Mouse (Mus musculus) right cerebral cortex, postnatal 25 days (tissue): ENCODE measurements around the gene Nrip1.

Experiments used
- DNase-seq: peaks from one replicate; pipeline ENCODE4 v3.0.0; 2022

Gene Nrip1

DNA sequence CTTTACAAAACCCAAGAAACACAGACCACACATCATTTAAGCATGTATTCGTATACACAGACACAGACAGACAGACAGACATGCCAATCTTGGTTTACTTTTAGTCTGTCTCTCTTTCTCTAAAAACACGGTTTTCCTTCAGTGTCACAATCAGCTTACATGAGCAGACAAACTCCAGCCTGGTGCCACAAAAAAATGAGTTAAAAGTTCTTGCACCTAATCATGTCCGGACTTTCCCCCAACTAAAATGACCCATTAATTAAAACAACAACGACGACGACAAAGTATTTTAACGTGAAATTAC, 2.1 kb downstream of the Nrip1 start:
- no peak for DNase-seq

DNA sequence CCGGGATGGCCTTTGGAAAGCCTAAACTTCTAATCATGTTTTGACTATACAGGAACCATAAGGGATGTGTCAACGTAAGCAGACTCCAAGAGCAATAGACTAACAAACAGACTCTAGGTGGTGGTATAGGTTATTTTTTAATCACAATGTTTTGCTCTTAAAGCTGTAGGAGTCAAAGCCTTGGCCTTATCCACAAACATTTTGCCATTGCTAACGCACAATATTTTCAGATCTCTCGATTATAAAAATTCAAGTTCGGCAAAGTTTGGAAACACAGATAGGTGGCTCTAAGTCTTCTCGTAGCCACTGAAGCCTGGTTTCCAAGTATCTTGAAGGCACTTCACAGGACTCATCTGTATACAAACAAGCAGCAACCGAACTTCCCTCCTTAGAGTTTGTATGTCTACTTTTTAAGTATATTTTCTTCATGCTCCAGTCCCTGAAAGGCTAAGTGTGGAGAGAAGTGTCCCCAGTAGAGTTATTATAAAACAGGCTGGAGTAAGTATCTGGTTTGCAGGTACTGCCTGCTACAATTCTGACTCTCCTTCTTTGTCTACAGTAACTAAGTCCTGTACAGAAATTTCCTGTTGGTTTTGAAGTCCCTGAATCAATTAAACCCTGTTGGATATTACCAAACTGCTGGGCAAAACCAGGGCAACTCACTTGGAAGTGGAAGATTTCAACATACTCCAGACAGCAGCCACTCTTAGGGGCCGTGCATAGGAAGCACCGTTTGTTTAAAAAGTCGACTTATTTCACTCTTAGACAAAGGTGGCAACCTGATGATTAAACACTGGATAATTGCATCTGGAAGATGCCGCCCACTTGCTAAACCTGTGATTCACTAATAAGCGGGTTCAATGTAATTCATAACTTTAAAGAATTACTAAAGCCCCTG, 2.7 kb downstream of the Nrip1 start:
- no peak for DNase-seq

- no peak for DNase-seq
These were observed 3.4 kb downstream of the Nrip1 start for GRCm38 (mm10) chr16:76370041-76370715.

DNA sequence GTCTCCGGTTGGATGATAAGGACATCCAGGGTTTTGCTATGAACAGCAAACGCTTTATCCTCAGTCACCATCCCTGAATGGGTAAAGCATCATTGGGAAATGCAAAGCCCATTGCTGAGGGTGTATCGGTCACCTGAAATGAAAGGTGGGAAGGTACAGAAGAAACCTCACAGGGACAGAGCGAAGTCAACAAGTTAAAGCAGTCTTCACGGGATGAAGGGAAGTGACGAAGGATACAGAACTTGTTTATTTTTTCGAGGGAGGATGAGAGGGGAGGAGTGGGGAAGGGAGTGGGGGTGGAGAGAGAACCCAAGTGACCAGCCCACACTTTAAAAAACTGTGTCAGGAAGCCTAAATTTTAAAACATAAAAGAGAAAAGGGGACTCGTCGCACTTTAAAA, 4.4 kb downstream of the Nrip1 start:
- no peak for DNase-seq

DNA sequence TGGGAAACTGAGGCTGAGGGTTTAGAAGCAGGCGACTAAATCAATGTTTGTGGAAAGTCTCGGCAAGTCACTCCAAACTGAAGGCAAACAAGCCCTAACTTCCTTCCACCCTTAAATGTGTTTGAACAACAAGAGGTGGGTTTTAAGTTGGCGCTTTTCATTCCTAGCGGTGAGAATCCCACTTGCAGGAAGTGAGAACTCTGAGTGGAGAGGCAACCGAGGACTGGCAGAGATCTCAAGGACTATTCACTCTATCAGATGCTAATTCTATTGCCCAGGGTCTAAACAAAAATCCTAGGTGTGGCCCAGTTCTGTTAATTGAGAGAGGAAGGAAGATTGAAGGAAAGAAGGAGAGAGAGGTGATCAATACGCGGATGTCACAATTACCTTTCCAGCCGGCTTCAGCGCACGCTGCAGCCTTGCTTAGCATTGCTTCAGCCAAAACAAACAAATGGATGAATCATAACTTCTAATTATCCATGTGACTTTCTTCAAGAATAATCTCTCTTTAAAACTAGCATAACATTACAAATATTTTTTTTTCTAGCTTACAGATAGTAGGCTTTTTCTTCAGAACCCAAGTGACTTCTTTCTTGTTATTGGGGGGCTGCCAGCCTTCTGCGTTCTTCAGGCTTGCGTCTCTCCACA, 6.2 kb downstream of the Nrip1 start:
- no peak for DNase-seq

DNA sequence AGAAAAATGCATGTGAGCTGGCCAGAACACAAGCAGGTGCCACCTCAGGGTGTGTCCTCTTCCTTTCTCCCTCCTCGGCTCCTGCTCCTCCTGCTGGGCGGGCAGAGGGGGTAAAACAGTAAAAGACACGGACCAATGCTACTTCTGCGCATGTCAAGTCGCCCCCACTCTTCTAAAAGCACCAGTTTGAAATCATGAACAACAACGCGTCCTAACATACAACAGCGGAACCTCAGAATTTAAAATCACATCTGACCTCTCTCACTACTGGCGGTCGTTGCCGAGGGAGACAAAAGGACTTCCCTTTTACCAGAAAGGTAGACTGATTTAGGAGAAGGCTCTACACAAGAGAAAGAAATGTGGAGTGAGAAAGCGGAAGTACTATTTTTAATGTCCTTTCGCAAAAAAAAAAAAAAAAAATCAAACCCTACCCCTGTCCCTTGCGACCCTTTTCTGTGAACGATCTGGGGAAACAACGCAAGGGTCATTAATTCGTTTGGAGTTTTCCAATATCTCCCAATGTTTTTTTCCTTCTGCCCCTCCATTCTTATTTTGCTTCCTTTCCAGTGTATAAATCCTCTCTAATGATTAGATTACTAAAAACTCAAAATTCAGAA, 7.7 kb downstream of the Nrip1 start:
- DNase-seq = no peak

DNA sequence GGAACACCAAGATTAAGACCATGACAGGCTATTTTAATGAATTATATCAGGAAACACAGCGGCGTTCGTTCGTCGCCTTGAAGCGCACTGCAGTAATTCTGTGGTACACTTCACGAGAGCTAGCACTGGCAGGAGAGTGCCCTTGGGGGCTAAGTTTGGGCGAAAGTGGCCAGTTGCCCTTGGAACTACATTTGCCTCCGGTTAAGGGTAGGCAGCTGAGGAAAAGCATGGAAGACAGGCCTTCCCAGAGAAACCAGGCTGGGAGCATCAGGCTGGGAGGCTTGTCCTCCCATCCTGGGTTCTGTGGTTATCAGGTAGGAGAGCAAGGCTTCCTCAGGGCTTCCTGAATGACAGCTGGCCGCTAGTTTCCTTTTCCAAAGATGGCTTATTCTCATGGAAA, 8.4 kb downstream of the Nrip1 start:
- DNase-seq = no peak

DNA sequence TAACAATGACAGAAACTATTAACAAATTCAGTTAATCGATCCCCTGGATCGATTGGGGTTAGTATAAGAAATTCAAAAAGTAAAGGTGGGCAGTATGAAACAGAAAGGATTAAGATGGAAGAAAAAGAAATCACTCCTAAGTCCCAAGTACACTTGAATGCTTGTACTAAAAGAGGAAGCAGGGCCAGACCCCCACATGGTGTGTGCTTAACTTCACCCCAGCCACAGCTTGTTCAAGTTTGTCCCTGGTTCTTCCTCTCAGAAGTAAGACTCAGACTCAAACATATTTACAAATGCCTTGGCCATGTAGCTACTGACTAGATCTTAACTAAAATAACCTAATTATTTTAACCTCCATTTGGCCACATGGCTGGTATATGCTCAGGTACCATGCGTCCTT, 10.0 kb downstream of the Nrip1 start:
- no peak for DNase-seq

DNA sequence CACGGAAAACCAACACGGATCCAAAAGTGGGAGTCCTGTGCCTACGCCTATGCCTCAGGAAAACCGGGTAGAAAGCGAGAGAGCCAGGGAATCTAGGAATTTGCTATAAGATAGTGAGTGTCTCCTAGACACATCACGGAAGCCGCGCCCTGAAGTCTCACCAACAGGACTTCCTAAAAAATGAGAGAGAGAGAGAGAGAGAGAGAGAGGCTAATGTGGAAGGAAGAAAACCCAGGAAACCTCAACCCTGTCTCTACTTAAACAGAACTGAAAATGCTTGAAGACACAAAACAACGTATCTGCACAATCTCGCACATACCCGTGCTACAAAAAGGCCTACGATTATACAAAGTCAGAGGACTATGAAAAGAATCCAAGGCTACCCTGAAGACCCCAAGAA, 10.6 kb downstream of the Nrip1 start:
- DNase-seq = no peak

DNA sequence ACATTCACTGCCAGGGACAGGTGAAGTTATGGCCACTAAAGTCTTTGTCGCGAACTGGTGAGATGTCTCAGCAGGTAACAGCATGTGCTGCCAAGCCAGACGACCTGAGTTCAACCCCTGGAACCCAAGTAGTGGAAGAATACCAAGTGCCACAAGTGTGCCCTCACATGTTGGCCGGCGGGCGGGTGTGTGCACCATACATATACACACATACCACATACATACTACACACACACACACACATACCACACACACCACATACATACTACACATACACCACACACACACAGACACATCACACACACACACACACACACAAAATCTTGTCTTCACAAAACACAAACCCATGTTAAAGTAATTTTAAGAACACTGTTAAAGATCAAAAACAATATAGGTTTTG, 13.2 kb downstream of the Nrip1 start:
- DNase-seq = no peak

- no peak for DNase-seq
These were observed 14.9 kb downstream of the Nrip1 start for GRCm38 (mm10) chr16:76358757-76359156.

GRCm38 (mm10) chr16:76358128-76358748, 15.4 kb downstream of the Nrip1 start:
- no peak for DNase-seq

- no peak for DNase-seq
These were observed 16.5 kb downstream of the Nrip1 start for GRCm38 (mm10) chr16:76357155-76357554.

DNA sequence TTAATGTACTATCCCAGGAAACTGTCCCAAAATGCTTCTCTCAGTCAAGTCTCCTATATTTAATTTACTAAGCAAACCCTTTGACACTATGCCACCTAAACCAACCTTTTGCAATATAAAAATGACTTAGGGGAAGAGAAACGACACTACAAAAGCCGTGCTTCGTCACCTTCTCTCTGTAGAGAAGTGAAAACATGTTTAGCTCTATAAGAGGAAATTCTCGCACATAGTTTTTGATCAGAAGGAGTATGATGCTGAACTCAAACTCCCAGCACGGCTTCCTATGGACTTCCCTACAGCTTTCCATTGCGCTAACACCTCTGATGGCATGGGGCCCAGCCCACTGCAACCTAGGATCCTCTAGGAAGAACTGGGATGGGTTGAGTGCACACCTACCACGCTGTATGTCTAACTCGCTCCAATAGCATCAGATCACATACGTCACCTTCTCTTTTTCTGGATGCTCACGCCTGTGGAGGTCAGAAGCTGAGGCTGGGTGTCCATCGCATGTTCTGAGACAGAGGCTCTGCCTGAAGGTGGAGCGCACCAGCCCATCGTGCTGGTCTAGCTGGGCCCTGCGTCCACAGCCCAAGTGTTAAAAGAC, 17.6 kb downstream of the Nrip1 start:
- no peak for DNase-seq

DNA sequence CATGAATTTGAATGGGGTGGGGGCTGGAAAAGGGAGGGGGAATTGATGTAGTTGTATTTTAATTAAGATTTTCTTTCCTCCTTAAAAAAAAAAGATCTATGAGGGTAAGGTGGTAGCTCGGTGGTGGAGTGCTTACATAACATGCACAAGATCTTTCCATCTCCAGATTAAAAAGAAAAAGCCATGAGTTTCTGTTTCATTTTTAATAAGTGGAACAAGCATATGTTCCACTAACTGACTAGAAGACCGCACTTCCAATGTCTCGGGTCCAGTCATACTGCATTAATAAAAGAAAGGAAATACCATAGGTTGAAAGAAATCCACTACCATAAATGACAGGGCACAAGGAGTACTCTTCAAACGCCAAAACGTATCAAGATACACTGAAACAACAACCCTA, 18.4 kb downstream of the Nrip1 start:
- DNase-seq = no peak

DNA sequence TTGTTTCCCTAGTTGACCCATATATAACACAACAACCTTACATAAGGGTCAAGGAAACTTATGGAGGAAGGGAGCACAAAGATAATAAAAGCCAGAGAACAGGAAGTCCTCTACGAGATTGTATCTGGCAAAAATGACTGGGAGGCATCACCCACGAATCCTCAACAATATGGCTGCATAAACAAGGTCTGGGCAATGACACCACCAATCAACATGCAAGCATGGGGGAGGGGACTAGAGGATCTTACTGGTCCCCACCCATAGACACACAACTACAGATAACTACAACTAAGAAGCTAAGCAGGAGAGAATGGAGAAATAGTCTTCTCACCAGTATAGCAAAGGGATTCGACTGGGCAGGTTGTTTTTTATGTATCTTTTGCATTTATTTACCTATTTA, 18.8 kb downstream of the Nrip1 start:
- no peak for DNase-seq

GRCm38 (mm10) chr16:76354289-76354688, 19.3 kb downstream of the Nrip1 start:
- no peak for DNase-seq

DNA sequence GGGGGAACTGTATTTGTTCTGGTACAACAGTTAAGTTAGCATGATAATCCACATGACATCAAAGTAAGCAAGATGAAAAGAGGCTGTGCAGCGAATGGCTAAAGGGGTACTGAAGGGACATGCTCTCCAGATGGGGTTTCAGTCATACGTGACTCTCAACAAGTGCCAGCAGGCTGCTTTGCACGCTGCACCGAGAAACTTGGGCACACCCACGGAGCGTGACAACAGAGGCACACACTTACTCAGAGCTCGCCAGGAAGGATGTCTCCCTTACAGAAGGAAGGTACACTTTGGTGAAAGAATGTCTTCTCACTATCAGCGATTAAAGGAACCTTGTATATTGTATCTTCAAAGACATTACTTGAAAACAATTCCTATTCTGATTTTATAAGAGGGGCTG, 22.7 kb downstream of the Nrip1 start:
- no peak for DNase-seq

- DNase-seq = no peak
These were observed 24.6 kb downstream of the Nrip1 start for GRCm38 (mm10) chr16:76349053-76349452.

GRCm38 (mm10) chr16:76347719-76348421, 25.8 kb downstream of the Nrip1 start:
- no peak for DNase-seq

- no peak for DNase-seq
These were observed 27.3 kb downstream of the Nrip1 start for GRCm38 (mm10) chr16:76346371-76346770.

DNA sequence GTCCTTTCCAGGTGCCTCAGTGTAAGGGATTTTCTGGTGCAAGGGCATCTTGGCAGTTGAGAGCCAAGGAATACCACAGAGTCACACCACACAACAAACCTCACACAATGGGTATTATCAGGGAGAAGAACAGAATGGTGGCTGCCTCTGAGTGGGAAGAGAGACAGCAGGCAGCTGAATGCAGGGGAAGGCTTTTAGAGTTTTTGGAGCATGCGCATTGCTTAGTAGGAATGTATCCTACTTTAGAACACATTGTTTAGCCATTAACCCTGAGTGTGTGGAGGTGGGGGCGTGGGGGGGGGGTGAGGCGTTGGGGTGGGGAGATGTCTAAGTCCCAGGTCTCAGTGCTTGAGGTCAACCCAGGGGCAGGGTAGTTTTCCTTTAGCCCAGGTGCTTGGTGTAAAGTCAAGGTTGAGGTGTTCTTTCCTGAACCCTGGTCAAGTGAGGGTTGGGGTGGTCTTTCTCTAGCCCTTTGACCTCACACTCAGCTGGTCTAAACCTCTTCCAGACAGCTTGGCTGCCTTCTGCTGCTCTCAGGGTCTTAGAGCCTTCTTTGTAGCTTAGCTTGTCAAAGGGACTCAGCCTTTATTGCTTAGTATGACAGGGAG, 28.8 kb downstream of the Nrip1 start:
- DNase-seq = no peak
